Comparison of ENCODE assay signal across 18 mouse cellular contexts in the genomic region with DNA sequence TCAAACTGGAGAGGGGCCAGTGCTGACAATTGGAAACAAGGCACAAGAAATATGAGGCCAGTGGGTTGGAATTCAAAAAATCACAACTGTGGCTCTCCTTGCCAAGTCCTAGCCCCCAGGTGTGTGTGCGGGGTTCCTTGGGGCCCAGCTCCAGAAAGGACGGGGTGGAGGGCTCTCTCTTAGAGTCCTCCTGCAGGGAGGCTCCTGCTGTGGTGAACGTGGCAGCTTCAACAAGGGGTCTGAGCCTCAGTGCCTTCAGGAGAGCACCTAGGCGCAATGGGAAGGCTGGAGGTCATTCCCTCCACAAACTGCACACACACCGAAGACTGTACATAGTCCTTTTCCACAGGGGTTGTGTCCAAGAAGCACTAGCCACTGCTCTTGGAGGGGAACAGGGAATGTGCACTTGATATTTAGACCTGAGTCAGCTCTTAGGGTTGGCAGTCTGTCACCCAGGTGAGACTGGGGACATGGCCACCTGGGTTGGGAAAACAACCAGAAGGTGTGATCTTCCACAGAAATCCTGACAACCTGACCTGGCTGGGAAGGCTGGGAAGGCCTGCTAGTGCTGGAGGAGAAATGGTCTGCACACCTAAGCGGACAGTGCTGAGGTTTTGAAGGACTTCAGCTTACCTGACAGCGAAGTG. TPM values are rescaled to one million over a fixed set of nuclear protein-coding genes. Genes with fewer than 3 reads are reported as not detected.
DNase-seq lines count a peak whose midpoint lies in the region; ATAC-seq and TF ChIP-seq lines count a peak whose summit lies in the region.
"Had no signal": no experiment of that assay in that cellular context is flagged by ENCODE, and none has a peak within 500 bp of the region (broad histone marks: within the 10 kb centered on the region; RNA-seq: fewer than 3 reads in every experiment).

No protein-coding gene starts in this region.

- H3K27me3 ChIP-seq in embryonic facial prominence, embryonic 13.5 days = no peaks in the 10 kb centered on the region
- no peaks in the 10 kb centered on the region for H3K27me3 ChIP-seq in embryonic facial prominence, embryonic 10.5 days (replicated peaks; ENCODE audit: low read depth, poor library complexity, severe bottlenecking)
- no peaks in the 10 kb centered on the region for H3K27me3 ChIP-seq in midbrain, embryonic 10.5 days (ENCODE audit: low read depth, poor library complexity, severe bottlenecking)
- H3K27me3 ChIP-seq in midbrain, postnatal 0 days (ENCODE audit: insufficient read depth, low read length) = no peaks in the 10 kb centered on the region
- H3K27me3 ChIP-seq in hindbrain, embryonic 14.5 days (ENCODE audit: control insufficient read depth, insufficient read depth, low read length) = no peaks in the 10 kb centered on the region
- H3K27me3 ChIP-seq: embryonic facial prominence, embryonic 12.5 days; kidney, embryonic 15.5 days had no signal

- 88% methylated on average over 7 of the region's 7 CpGs for WGBS in embryonic facial prominence, embryonic 13.5 days
- 89% methylated on average over 7 of the region's 7 CpGs for WGBS in embryonic facial prominence, embryonic 10.5 days
- 89% methylated on average over 7 of the region's 7 CpGs for WGBS in midbrain, embryonic 10.5 days
- 81% methylated on average over 7 of the region's 7 CpGs for WGBS in midbrain, postnatal 0 days
- WGBS in hindbrain, embryonic 14.5 days = 80% methylated on average over 7 of the region's 7 CpGs

- H3K9me3 ChIP-seq in embryonic facial prominence, embryonic 13.5 days = no peaks in the 10 kb centered on the region
- no peaks in the 10 kb centered on the region for H3K9me3 ChIP-seq in embryonic facial prominence, embryonic 10.5 days
- no peaks in the 10 kb centered on the region for H3K9me3 ChIP-seq in midbrain, embryonic 10.5 days (replicated peaks)
- no peaks in the 10 kb centered on the region for H3K9me3 ChIP-seq in midbrain, postnatal 0 days (ENCODE audit: low read length)
- no peaks in the 10 kb centered on the region for H3K9me3 ChIP-seq in hindbrain, embryonic 14.5 days (ENCODE audit: control insufficient read depth, low read length)
- H3K9me3 ChIP-seq: embryonic facial prominence, embryonic 12.5 days; kidney, embryonic 15.5 days had no signal

- H3K4me3 ChIP-seq in embryonic facial prominence, embryonic 13.5 days = no peak overlapping the region
- no peak overlapping the region for H3K4me3 ChIP-seq in embryonic facial prominence, embryonic 10.5 days
- no peak overlapping the region for H3K4me3 ChIP-seq in midbrain, embryonic 10.5 days
- no peak overlapping the region for H3K4me3 ChIP-seq in midbrain, postnatal 0 days (ENCODE audit: low read depth, low read length)
- H3K4me3 ChIP-seq in hindbrain, embryonic 14.5 days (replicated peaks; ENCODE audit: low read length) = no peak overlapping the region
- H3K4me3 ChIP-seq: embryonic facial prominence, embryonic 12.5 days; kidney, embryonic 15.5 days had no signal

- H3K4me2 ChIP-seq in embryonic facial prominence, embryonic 13.5 days = no peak overlapping the region
- no peak overlapping the region for H3K4me2 ChIP-seq in midbrain, postnatal 0 days (ENCODE audit: low read depth, low read length, poor library complexity, severe bottlenecking)
- no peak overlapping the region for H3K4me2 ChIP-seq in hindbrain, embryonic 14.5 days (replicated peaks)
- H3K4me2 ChIP-seq: embryonic facial prominence, embryonic 12.5 days; kidney, embryonic 15.5 days had no signal

- no peak for DNase-seq in embryonic facial prominence, embryonic 10.5 days (ENCODE audit: low spot score)
- no peak for DNase-seq in midbrain, embryonic 10.5 days (ENCODE audit: low spot score)
- DNase-seq in midbrain, postnatal 0 days (ENCODE audit: low spot score) = no peak
- DNase-seq in hindbrain, embryonic 14.5 days (ENCODE audit: low spot score) = no peak
- no peak for DNase-seq in natural killer cell, adult 2 months (ENCODE audit: low spot score in 2 of 2)
- DNase-seq in lung, postnatal 36 days = no peak
- no peak for DNase-seq in spleen, postnatal 10 days (ENCODE audit: low spot score in 2 of 2)
- DNase-seq: adrenal gland, postnatal 14 days; B cell, adult 2 months; liver, postnatal 0 days; thymus, adult 2 months had no signal

- H3K27ac ChIP-seq in embryonic facial prominence, embryonic 13.5 days = peak overlapping the region; percentile 74; the same call in 1 of the 2 replicates
- no peak overlapping the region for H3K27ac ChIP-seq in embryonic facial prominence, embryonic 10.5 days (replicated peaks)
- H3K27ac ChIP-seq in midbrain, embryonic 10.5 days (replicated peaks) = 0 out of 2 replicates have a peak overlapping the region, but pooled peaks have one; percentile 19
- H3K27ac ChIP-seq in midbrain, postnatal 0 days (ENCODE audit: low read depth, low read length) = no peak overlapping the region
- peak overlapping the region; percentile 70 for H3K27ac ChIP-seq in hindbrain, embryonic 14.5 days
- H3K27ac ChIP-seq: embryonic facial prominence, embryonic 12.5 days; kidney, embryonic 15.5 days had no signal

- H3K4me1 ChIP-seq in embryonic facial prominence, embryonic 13.5 days = peaks cover 14% of the 10 kb centered on the region
- no peaks in the 10 kb centered on the region for H3K4me1 ChIP-seq in embryonic facial prominence, embryonic 10.5 days
- peaks cover 6% of the 10 kb centered on the region; the same call in 1 of the 2 replicates for H3K4me1 ChIP-seq in midbrain, embryonic 10.5 days
- peaks cover 10% of the 10 kb centered on the region for H3K4me1 ChIP-seq in midbrain, postnatal 0 days (ENCODE audit: insufficient read depth, low read length)
- H3K4me1 ChIP-seq in hindbrain, embryonic 14.5 days (replicated peaks; ENCODE audit: control insufficient read depth, insufficient read depth, low read length) = peaks cover 24% of the 10 kb centered on the region
- H3K4me1 ChIP-seq: embryonic facial prominence, embryonic 12.5 days had no signal

- H3K36me3 ChIP-seq in embryonic facial prominence, embryonic 13.5 days = peaks cover 71% of the 10 kb centered on the region
- peaks cover 91% of the 10 kb centered on the region for H3K36me3 ChIP-seq in embryonic facial prominence, embryonic 10.5 days (replicated peaks)
- H3K36me3 ChIP-seq in midbrain, embryonic 10.5 days = peaks cover 85% of the 10 kb centered on the region
- H3K36me3 ChIP-seq in midbrain, postnatal 0 days (ENCODE audit: insufficient read depth, low read length) = peaks cover 27% of the 10 kb centered on the region
- peaks cover 34% of the 10 kb centered on the region for H3K36me3 ChIP-seq in hindbrain, embryonic 14.5 days (replicated peaks; ENCODE audit: control insufficient read depth, insufficient read depth)

- H3K9ac ChIP-seq in embryonic facial prominence, embryonic 13.5 days = no peak overlapping the region
- no peak overlapping the region for H3K9ac ChIP-seq in midbrain, postnatal 0 days (replicated peaks; ENCODE audit: low read length, poor library complexity, severe bottlenecking)
- H3K9ac ChIP-seq in hindbrain, embryonic 14.5 days = peak overlapping the region; percentile 2; the same call in 1 of the 2 replicates
- H3K9ac ChIP-seq: embryonic facial prominence, embryonic 12.5 days; kidney, embryonic 15.5 days; liver, postnatal 0 days had no signal

- no peak for TF ChIP-seq CTCF in midbrain, postnatal 0 days (IDR thresholded peaks at IDR 0.05)

- no peak for ATAC-seq in embryonic facial prominence, embryonic 13.5 days (ENCODE audit: insufficient number of reproducible peaks, insufficient read depth, low FRiP score, low TSS enrichment, low read depth)
- ATAC-seq in midbrain, postnatal 0 days (ENCODE audit: low FRiP score) = no peak
- no peak for ATAC-seq in hindbrain, embryonic 14.5 days (ENCODE audit: low FRiP score)
- ATAC-seq: liver, postnatal 0 days had no signal

RNA-seq across cellular contexts. Expression of a gene that starts 46.3 kb away (rescaled TPM):
- polyA plus RNA-seq in embryonic facial prominence, embryonic 13.5 days (2015; fragmentation: Nextera tagmentation; extraction: Ambion mirVana) = 27.9 and 28.9 TPM in 2 replicates
- polyA plus RNA-seq in embryonic facial prominence, embryonic 10.5 days (2016; fragmentation: Nextera tagmentation; extraction: Ambion mirVana) = 35.0 and 36.6 TPM in 2 replicates
- polyA plus RNA-seq in midbrain, embryonic 10.5 days (2016; fragmentation: Nextera tagmentation; extraction: Ambion mirVana) = 31.7 and 32.2 TPM in 2 replicates
- 43.0 and 48.4 TPM in 2 replicates for total RNA-seq in midbrain, postnatal 0 days (2014; rRNA removed)
- polyA plus RNA-seq in midbrain, postnatal 0 days (2015; fragmentation: Nextera tagmentation; extraction: Ambion mirVana) = 13.6 and 14.4 TPM in 2 replicates
- 21.0 TPM in 2 replicates for polyA plus RNA-seq in hindbrain, embryonic 14.5 days (2014; fragmentation: Nextera tagmentation; extraction: Ambion mirVana)

RNA-seq across cellular contexts. Expression of a gene that starts 55.5 kb away (rescaled TPM):
- 0.17 and 0.21 TPM in 2 replicates for polyA plus RNA-seq in embryonic facial prominence, embryonic 13.5 days (2015; fragmentation: Nextera tagmentation; extraction: Ambion mirVana)
- 0.15 and 0.32 TPM in 2 replicates for polyA plus RNA-seq in embryonic facial prominence, embryonic 10.5 days (2016; fragmentation: Nextera tagmentation; extraction: Ambion mirVana)
- polyA plus RNA-seq in midbrain, embryonic 10.5 days (2016; fragmentation: Nextera tagmentation; extraction: Ambion mirVana) = 0.06 and 0.10 TPM in 2 replicates
- total RNA-seq in midbrain, postnatal 0 days (2014; rRNA removed) = 18.2 and 20.0 TPM in 2 replicates
- polyA plus RNA-seq in midbrain, postnatal 0 days (2015; fragmentation: Nextera tagmentation; extraction: Ambion mirVana) = 5.7 and 6.6 TPM in 2 replicates
- polyA plus RNA-seq in hindbrain, embryonic 14.5 days (2014; fragmentation: Nextera tagmentation; extraction: Ambion mirVana) = 3.4 and 4.3 TPM in 2 replicates
- total RNA-seq: granulocyte monocyte progenitor cell, adult 5-6 weeks; megakaryocyte progenitor cell, adult 5-6 weeks; neutrophil, adult 5-6 weeks had no signal
- polyA plus RNA-seq: limb, embryonic 11.5 days; liver, postnatal 0 days had no signal

Comparison
In these comparisons a context has a peak if more than half of its experiments do, and no peak if none do; other contexts are left out.
1. H3K27ac ChIP-seq: peak in embryonic facial prominence, embryonic 13.5 days (single experiment), midbrain, embryonic 10.5 days (single experiment) and hindbrain, embryonic 14.5 days (single experiment); none in embryonic facial prominence, embryonic 10.5 days (single experiment) and midbrain, postnatal 0 days (single experiment).